Mouse (Mus musculus): ENCODE measurements around the gene Dpp3.
"Not testable (repeated sequence)": the region's sequence is repeated elsewhere in the genome, so short reads cannot be mapped to it uniquely, and the experiment has no call there.

Gene Dpp3

GRCm38 (mm10) chr19:4896780-4897520, 31.1 kb downstream of the Dpp3 start:
- no peak for DNase-seq (ENCODE audit: extremely low read depth, low read depth, low spot score)

GRCm38 (mm10) chr19:4891798-4892197, 36.3 kb downstream of the Dpp3 start:
- no peak for DNase-seq (ENCODE audit: extremely low read depth, low read depth, low spot score)

- no peak for DNase-seq (ENCODE audit: extremely low read depth, low read depth, low spot score)
Measured at GRCm38 (mm10) chr19:4889791-4890190, 38.3 kb downstream of the Dpp3 start.

GRCm38 (mm10) chr19:4883961-4884360, 44.1 kb downstream of the Dpp3 start:
- DNase-seq (ENCODE audit: extremely low read depth, low read depth, low spot score), result no peak

- DNase-seq (ENCODE audit: extremely low read depth, low read depth, low spot score), result no peak
Measured at GRCm38 (mm10) chr19:4879324-4879703, 48.8 kb downstream of the Dpp3 start.

GRCm38 (mm10) chr19:4878405-4879323, 49.4 kb downstream of the Dpp3 start, which contains the start of gene Zdhhc24:
Zdhhc24 (plus strand) TSS chr19:4878668.
- DNase-seq (ENCODE audit: extremely low read depth, low read depth, low spot score), result peak; percentile 56

- DNase-seq (ENCODE audit: extremely low read depth, low read depth, low spot score), result no peak
Measured at GRCm38 (mm10) chr19:4877785-4878184, 50.3 kb downstream of the Dpp3 start, which contains the start of gene Actn3. Actn3 (minus strand) TSS chr19:4877909.

GRCm38 (mm10) chr19:4876755-4877154, 51.3 kb downstream of the Dpp3 start:
- no peak for DNase-seq (ENCODE audit: extremely low read depth, low read depth, low spot score)

GRCm38 (mm10) chr19:4876241-4876640, 51.8 kb downstream of the Dpp3 start:
- DNase-seq (ENCODE audit: extremely low read depth, low read depth, low spot score), result no peak

- DNase-seq (ENCODE audit: extremely low read depth, low read depth, low spot score), result not testable (repeated sequence)
Measured at GRCm38 (mm10) chr19:4874613-4875012, 53.5 kb downstream of the Dpp3 start.

- DNase-seq (ENCODE audit: extremely low read depth, low read depth, low spot score), result no peak
Measured at GRCm38 (mm10) chr19:4865147-4865546, 62.9 kb downstream of the Dpp3 start.

- DNase-seq (ENCODE audit: extremely low read depth, low read depth, low spot score), result no peak
Measured at GRCm38 (mm10) chr19:4863048-4863447, 65.0 kb downstream of the Dpp3 start.

GRCm38 (mm10) chr19:4859081-4859480, 69.0 kb downstream of the Dpp3 start:
- DNase-seq (ENCODE audit: extremely low read depth, low read depth, low spot score), result no peak
